21 mouse cellular contexts compared by ENCODE assay signal in genomic region chr1:54827827-54828226, GRCm38 (mm10).
A peak's percentile ranks its signal among the peaks of the same experiment; 100 is the strongest.
DNase-seq lines count a peak whose midpoint lies in the region; ATAC-seq and TF ChIP-seq lines count a peak whose summit lies in the region.
"Had no signal": no experiment of that assay in that cellular context is flagged by ENCODE, and none has a peak within 500 bp of the region (broad histone marks: within the 10 kb centered on the region; RNA-seq: fewer than 3 reads in every experiment).

No protein-coding gene starts in this region.

- TF ChIP-seq CTCF in spleen, adult 2 months (IDR thresholded peaks at IDR 0.05; ENCODE audit: extremely low read depth, insufficient read depth, insufficient read length, insufficient replicate concordance), result no peak
- no peak for TF ChIP-seq CTCF in left cerebral cortex, adult 2 months (IDR thresholded peaks at IDR 0.05)

- no peaks in the 10 kb centered on the region for H3K4me1 ChIP-seq in spleen, adult 2 months (ENCODE audit: control insufficient read depth, insufficient read depth, insufficient read length)

- WGBS in spleen, adult 2 months, result 18% methylated on average over 8 of the region's 8 CpGs

- peak; percentile 45 to 54 for DNase-seq in spleen, adult 2 months (ENCODE audit: low read depth in 1 of 2, low spot score in 2 of 2)
- DNase-seq in spleen, adult 12 weeks (ENCODE audit: low spot score), result no peak
- DNase-seq in T-cell, adult 2 months (ENCODE audit: low spot score), result peak; percentile 76
- no peak for DNase-seq in thymus, postnatal 4 days
- no peak for DNase-seq in thymus, postnatal 14 days
- DNase-seq in thymus, postnatal 36 days, result no peak
- DNase-seq in left cerebral cortex, adult 2 months (ENCODE audit: extremely low spot score in 1 of 2, low spot score in 2 of 2), result no peak
- DNase-seq: cerebellum, adult 18-20 months; cerebellum, postnatal 36 days; heart, postnatal 14 days; liver, postnatal 0 days; lung, postnatal 10 days; right cerebral cortex, postnatal 14 days; thymus, postnatal 25 days had no signal

- peak; percentile 57 for ATAC-seq in megakaryocyte, adult 5-6 weeks (ENCODE audit: poor library complexity, severe bottlenecking)
- ATAC-seq: intestine, embryonic 15.5 days; liver, postnatal 0 days had no signal

- intact Hi-C loops in left cerebral cortex, adult 2 months (cut with DNase I), result loop anchor here (5.0 kb wide), 1 partner anchor 161 kb away; no protein-coding TSS in a partner anchor

- H3K27me3 ChIP-seq in spleen, adult 2 months (ENCODE audit: control insufficient read depth, insufficient read depth, low read length), result no peaks in the 10 kb centered on the region
- H3K27me3 ChIP-seq: forebrain, embryonic 12.5 days; heart, embryonic 12.5 days; hindbrain, embryonic 13.5 days; intestine, embryonic 15.5 days; neural tube, embryonic 13.5 days had no signal

- TF ChIP-seq POLR2A in spleen, adult 2 months (IDR thresholded peaks at IDR 0.05; ENCODE audit: low read depth, low read length), result no peak

- H3K27ac ChIP-seq in spleen, adult 2 months (ENCODE audit: insufficient read depth, low read length), result no peak overlapping the region
- H3K27ac ChIP-seq in left cerebral cortex, adult 2 months, result no peak overlapping the region
- H3K27ac ChIP-seq: forebrain, embryonic 12.5 days; hindbrain, embryonic 13.5 days; intestine, embryonic 15.5 days; limb, embryonic 10.5 days; neural tube, embryonic 13.5 days had no signal

- peaks cover 20% of the 10 kb centered on the region for H3K36me3 ChIP-seq in spleen, adult 2 months (ENCODE audit: control insufficient read depth, insufficient read depth, low read length)
- H3K36me3 ChIP-seq: forebrain, embryonic 12.5 days; heart, embryonic 12.5 days; hindbrain, embryonic 13.5 days; intestine, embryonic 15.5 days; limb, embryonic 10.5 days; neural tube, embryonic 13.5 days had no signal

- no peak overlapping the region for H3K4me3 ChIP-seq in spleen, adult 2 months (ENCODE audit: extremely low read depth, insufficient read depth, insufficient read length)
- no peak overlapping the region for H3K4me3 ChIP-seq in left cerebral cortex, adult 2 months
- H3K4me3 ChIP-seq: forebrain, embryonic 12.5 days; heart, embryonic 12.5 days; hindbrain, embryonic 13.5 days; intestine, embryonic 15.5 days; limb, embryonic 10.5 days; neural tube, embryonic 13.5 days had no signal

Comparison
In these comparisons a context has a peak if more than half of its experiments do, and no peak if none do; other contexts are left out.
1. DNase-seq: peak in spleen, adult 2 months (2 of 2) and T-cell, adult 2 months (single experiment); none in spleen, adult 12 weeks (single experiment), thymus, postnatal 4 days (single experiment), thymus, postnatal 14 days (single experiment), thymus, postnatal 36 days (0 of 2) and left cerebral cortex, adult 2 months (0 of 2).